Mouse (Mus musculus): ENCODE data around the gene Bcl6. TPM values are rescaled to one million over a fixed set of nuclear protein-coding genes. Genes with fewer than 3 reads are reported as not detected.

The Bcl6 gene
- polyA plus RNA-seq, 1 experiment from 2014 or later = 0.22 TPM

- H3K4me2 ChIP-seq = no peak overlapping the region
- no peaks in the 10 kb centered on the region for H3K4me1 ChIP-seq (replicated peaks)
- H3K27me3 ChIP-seq = no peaks in the 10 kb centered on the region
- no peaks in the 10 kb centered on the region for H3K9me3 ChIP-seq
- ATAC-seq (ENCODE audit: low FRiP score) = no peak
- H3K36me3 ChIP-seq = no peaks in the 10 kb centered on the region
- no peak overlapping the region for H3K4me3 ChIP-seq
- 85% methylated on average over 3 of the region's 3 CpGs for WGBS
- H3K9ac ChIP-seq = no peak overlapping the region
- no peak overlapping the region for H3K27ac ChIP-seq
Measured at GRCm38 (mm10) chr16:23930426-23931073, 58.1 kb downstream of the Bcl6 start.

DNA sequence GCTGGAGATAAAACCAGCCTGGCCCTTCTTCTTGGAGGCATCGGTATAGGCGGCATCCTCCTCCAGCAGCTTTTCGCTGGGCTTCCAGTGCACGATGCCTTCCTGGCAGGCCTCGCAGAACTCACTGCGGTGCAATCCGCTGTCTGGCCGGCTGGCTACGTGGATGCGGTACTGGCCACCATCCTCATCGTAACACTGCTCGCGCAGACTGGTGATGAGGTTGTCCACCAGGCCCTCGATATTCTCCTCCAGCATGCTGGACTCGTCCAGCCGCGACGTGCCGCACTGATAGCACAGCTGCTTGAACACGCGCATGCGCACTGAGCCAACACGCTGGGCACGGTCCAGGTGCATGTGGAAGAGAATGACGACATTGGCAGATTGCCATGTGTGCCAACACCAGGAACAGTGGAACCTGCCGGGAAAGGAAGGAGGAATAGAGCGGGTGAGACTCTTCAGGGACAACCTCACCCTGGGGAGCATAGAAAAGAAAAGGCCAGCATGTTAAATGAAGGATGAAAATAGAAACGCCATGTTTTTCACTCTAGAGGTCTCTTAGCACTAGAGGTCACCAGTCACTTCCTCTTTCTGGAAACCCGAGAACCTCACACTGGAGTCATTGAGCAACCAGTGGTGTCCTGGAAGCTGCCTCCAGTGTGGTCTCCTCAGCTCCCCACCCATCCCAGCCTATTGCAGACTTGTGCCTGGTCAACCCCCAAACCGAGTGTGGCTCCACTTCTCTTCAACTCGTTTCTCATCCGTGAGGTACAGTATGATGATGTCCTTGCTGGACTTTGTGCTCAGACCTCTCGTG, 61.1 kb downstream of the Bcl6 start:
- no peak for ATAC-seq (ENCODE audit: low FRiP score)
- Histone ChIP-seq H3K27ac (no peak overlapping the region), H3K4me2 (no peak overlapping the region), H3K36me3 (no peaks in the 10 kb centered on the region), H3K27me3 (no peaks in the 10 kb centered on the region), H3K4me1 (replicated peaks) (no peaks in the 10 kb centered on the region), H3K9ac (no peak overlapping the region), H3K9me3 (no peaks in the 10 kb centered on the region), H3K4me3 (no peak overlapping the region)
- 94% methylated on average over 33 of the region's 33 CpGs for WGBS

GRCm38 (mm10) chr16:23922906-23923305, 65.7 kb downstream of the Bcl6 start:
- no peak overlapping the region for H3K4me2 ChIP-seq
- no peak overlapping the region for H3K4me3 ChIP-seq
- no peaks in the 10 kb centered on the region for H3K36me3 ChIP-seq
- H3K4me1 ChIP-seq (replicated peaks) = no peaks in the 10 kb centered on the region
- H3K9ac ChIP-seq = no peak overlapping the region
- no peaks in the 10 kb centered on the region for H3K9me3 ChIP-seq
- no peak for ATAC-seq (ENCODE audit: low FRiP score)
- whole genome bisulfite sequencing = 94% methylated on average over 1 of the region's 1 CpGs
- H3K27me3 ChIP-seq = no peaks in the 10 kb centered on the region
- no peak overlapping the region for H3K27ac ChIP-seq

DNA sequence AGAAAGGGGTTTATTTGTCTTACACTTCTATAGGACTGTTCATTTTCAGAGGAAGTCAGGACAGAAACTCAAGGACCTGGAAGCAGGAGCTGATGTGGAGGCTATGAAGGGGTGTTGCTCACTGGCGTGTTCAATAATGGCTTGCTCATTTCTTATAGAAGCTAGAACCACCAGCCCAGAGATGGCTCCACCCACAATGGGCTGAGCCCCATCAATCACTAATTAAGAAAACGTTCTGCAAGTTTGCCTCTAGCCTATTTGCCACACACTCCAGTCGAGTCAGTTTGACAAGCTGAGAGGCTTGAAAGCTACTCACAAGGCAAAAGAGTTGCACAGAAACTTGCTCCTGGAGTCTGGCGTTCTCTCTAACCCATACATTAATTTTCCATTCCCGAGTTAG, 67.0 kb downstream of the Bcl6 start:
- Histone ChIP-seq H3K27me3 (no peaks in the 10 kb centered on the region), H3K4me3 (no peak overlapping the region), H3K27ac (no peak overlapping the region), H3K36me3 (no peaks in the 10 kb centered on the region), H3K9me3 (no peaks in the 10 kb centered on the region), H3K9ac (no peak overlapping the region), H3K4me1 (replicated peaks) (no peaks in the 10 kb centered on the region), H3K4me2 (no peak overlapping the region)
- WGBS = 76% methylated on average over 5 of the region's 5 CpGs
- no peak for ATAC-seq (ENCODE audit: low FRiP score)

DNA sequence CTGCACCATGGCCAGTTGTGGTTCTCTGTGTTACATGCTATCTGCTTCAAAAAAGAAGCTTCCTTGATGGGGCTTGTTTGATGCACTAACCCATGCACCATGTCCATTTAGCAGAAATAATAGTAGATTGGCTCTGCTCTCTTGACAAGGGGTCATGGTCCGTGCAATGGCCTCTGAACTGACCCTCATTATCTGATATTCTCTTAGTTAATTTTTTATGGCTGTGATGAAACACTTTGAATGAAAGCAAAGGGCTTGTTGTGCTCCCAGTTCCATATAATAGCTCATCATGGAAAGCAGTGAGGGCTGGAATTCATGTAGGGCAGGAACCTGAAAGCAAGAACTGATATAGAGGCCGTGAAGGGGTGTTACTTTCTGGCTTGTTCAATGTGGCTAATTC, 69.2 kb downstream of the Bcl6 start:
- no peaks in the 10 kb centered on the region for H3K9me3 ChIP-seq
- no peak overlapping the region for H3K4me2 ChIP-seq
- 85% methylated on average over 2 of the region's 2 CpGs for WGBS
- no peak for ATAC-seq (ENCODE audit: low FRiP score)
- H3K4me1 ChIP-seq (replicated peaks) = no peaks in the 10 kb centered on the region
- H3K36me3 ChIP-seq = no peaks in the 10 kb centered on the region
- no peak overlapping the region for H3K9ac ChIP-seq
- no peaks in the 10 kb centered on the region for H3K27me3 ChIP-seq
- no peak overlapping the region for H3K27ac ChIP-seq
- no peak overlapping the region for H3K4me3 ChIP-seq

Other genes starting within 250 kb of the Bcl6 start
- 242 and 252 TPM in 2 replicates for gene Sst, start 97.9 kb downstream of the Bcl6 start, polyA plus RNA-seq (2015; fragmentation: Nextera tagmentation; extraction: Ambion mirVana)
- not detected in 2 replicates for gene Rtp2, start 56.5 kb downstream of the Bcl6 start, polyA plus RNA-seq (2015; fragmentation: Nextera tagmentation; extraction: Ambion mirVana)
- not detected in 2 replicates for gene Gm37419, start 370 bp downstream of the Bcl6 start, polyA plus RNA-seq (2015; fragmentation: Nextera tagmentation; extraction: Ambion mirVana)

Data from hindbrain, embryonic 13.5 days (tissue).